Mouse (Mus musculus): ENCODE measurements around the gene Vsig2.

GRCm38 (mm10) chr9:37552536-37553293 is 13.7 kb downstream of the Vsig2 start, which contains the start of gene Nrgn:
- TF ChIP-seq CTCF (IDR thresholded peaks at IDR 0.05; ENCODE audit: extremely low read depth, insufficient read depth, insufficient read length, insufficient replicate concordance) (no peak), POLR2A (IDR thresholded peaks at IDR 0.05; ENCODE audit: low read depth, low read length) (no peak)

All from spleen, adult 2 months (tissue).